Mouse (Mus musculus) lung, postnatal 4 days (tissue): ENCODE measurements around the gene Lekr1.

ENCODE experiments used
- DNase-seq, 2 experiments: peaks; one replicate each; pipeline ENCODE4 v3.0.0; 2021

The Lekr1 gene

DNA sequence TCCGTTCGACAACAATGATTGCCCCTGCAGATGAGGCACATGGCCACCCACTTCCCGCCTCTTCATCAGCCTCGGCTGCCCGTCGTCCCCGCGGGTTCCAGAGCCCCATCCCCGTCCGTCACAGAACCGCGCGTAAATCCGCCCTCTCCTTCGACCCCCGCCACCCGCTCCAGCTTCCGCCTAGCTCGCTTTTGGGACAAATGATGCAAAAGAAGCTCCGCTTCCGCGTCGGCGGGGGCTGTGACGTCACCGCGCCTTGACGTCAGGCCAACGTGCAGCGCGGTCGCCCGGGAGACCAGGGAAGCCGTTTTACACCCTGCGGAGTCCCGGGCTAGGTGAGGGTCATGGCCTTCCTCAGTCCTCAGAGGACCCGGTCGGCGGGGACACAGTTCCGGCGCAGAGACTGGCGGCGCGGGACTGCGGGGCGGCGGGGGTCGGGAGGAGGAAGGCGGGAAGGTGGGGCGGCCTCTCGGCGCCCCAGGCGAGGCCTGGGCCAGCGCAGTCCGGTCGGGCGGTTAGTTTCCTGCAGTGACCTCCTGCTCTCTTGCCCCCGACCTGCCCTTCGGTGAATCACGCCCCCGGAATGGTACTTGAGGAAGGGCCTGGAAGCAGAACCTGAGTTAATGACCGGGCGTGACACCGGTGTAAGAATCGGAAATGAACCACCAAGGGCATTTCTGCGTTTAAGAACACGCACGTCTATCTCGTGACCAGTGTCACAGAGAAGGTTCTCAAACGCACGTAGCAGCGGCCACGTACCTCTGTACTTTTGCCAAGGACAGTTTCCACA, at the start of gene Lekr1:
Lekr1 (plus strand) TSS at position 252 of the 790 bp plus-strand sequence.
- DNase-seq = peak; percentile 91

- no peak for DNase-seq
Measured at GRCm38 (mm10) chr3:65617507-65617906, 48.5 kb upstream of the Lekr1 start.

DNA sequence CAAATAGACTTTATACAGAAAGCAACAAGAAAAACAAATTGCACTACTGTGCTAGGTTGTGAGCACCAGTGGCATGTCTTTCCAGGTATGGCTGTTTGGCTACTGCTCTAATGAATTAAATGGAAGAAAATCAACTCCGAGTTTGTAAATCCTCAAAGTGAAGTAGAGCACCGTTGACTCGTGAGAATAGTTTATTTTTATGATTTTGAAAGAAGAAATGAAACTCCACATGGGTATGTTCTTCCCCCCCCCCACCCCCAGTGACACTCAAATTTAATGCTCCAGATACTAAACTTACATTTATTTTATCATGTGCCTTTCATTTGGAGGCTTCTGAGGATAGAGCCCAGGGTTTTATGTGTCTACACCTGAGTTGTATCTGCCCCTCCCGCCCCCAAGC, 46.7 kb upstream of the Lekr1 start:
- no peak for DNase-seq

GRCm38 (mm10) chr3:65623057-65623456, 43.0 kb upstream of the Lekr1 start:
- no peak for DNase-seq

DNA sequence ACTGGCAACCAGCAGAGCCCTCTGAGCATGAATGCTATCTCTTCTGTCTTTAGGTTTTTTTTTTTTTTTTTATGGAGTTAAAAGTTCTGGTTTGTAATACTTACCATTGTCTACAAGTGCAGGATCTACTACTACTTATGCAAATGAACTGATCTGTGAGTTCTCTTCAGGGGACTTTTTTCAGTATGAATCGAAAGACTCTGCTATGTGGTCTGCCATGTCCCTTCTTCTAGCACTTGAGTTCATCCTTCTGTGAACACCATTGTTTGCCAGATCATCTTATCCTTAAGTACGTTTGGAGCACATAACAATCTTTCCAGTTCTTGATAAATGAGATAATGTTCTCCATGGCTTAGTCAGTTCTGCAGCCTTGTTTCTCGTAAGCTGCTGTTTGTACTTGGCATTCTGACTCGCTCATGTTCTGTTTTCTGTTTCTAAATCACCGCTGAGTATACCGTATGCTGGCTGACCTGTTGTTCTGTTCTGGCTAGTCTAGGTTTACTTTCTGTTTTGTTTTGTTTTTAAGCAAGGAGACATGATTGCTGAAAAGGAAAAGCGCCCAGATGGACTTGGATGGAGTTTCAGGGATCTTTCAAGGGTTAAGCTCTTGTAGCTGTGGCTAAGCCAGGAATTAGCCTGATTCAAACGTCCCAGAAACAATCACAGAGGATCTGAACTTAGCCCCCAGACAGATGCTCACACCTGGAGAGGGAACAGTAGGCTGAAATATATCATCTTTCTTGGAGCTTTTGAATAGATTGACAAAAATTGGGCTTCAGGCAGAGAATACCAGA, 40.3 kb upstream of the Lekr1 start:
- DNase-seq = no peak

DNA sequence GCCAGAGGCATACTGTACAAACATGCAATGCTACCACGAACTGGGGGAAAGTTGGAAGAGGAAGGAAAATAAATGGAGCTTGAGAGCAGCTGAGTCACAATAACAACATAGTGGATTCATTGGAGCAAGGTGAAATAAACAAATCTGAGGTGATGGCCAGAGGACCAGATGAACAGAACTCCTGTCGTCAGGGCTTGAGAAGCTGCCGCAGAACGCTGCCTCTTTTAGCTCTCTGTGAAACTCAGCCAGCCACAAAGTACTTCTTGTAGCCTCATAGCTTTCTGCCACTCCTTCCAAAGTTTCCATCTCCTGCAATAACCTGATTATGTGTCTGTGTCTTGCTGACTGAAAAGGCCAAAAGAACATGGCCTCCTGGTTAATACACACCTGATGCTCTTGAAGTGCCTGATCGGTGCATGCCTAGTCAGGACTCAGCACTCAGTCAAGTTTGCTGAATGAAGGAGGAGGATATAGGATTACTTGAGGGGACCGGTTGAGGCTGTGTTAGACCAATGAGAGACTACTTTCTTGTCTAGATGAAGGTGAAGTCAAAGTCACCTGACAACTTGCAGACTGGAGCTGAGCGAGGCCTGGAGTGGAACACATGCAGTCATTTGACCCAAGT, 39.6 kb upstream of the Lekr1 start:
- DNase-seq = no peak

GRCm38 (mm10) chr3:65627021-65627706, 38.9 kb upstream of the Lekr1 start:
- DNase-seq = no peak

- no peak for DNase-seq
Measured at GRCm38 (mm10) chr3:65627707-65628028, 38.4 kb upstream of the Lekr1 start.

- no peak for DNase-seq
Measured at GRCm38 (mm10) chr3:65629565-65630112, 36.4 kb upstream of the Lekr1 start.

DNA sequence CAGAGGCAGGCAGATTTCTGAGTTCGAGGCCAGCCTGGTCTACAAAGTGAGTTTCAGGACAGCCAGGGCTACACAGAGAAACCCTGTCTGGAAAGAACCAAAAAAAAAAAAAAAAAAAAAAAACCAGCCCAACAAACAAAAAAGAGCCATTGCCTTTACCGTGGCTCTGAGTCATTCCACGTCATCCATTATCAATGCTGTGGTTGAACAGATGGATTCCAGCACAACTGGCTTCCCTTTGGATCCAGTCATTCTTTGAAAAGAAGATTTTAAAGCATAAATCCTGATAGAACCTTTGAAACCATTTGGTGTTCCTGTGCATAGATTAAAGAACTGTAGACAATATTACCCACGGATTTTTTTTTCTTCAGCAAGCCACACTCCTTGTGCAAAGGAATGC, 32.4 kb upstream of the Lekr1 start:
- no peak for DNase-seq

DNA sequence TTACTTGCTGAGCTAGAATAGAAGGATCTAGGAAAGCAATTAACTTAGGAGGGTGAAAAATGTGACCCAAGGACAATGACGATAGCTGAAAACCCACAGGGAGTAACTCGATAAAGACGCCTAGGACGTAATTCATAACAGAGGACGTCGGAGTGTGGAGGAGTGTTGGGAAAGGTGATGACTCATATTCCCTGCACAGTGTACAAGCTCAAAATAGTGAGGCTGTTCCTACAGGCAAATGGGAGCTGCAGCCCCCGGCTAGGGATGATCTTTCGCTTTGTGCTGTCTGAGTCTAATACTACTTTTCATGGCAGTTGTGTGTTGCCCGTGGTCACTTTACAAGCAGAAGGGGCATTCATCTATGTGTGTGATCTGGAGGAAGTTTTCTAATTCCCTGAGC, 30.0 kb upstream of the Lekr1 start:
- DNase-seq = no peak

- DNase-seq = no peak
Measured at GRCm38 (mm10) chr3:65637313-65637712, 28.7 kb upstream of the Lekr1 start.

DNA sequence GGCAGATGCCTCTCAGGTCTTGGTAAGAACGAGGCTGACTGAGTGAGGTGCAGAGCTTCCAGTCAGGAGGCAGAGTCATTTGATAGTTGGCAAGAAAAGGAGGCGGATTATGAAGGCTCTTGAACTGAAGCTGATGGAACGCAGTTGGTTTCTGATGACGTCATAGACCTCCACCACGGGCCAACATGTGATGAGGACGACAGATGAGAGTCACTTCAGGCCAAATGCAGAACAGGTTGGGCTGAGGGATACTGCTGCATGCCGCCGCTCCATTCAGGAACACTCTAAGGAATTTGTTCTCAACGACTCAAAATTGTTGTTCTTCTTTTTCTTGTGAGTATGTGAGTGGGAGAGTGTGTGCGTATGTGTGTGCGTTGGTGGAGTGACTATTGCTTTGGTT, 27.1 kb upstream of the Lekr1 start:
- DNase-seq = peak; percentile 20 to 42

DNA sequence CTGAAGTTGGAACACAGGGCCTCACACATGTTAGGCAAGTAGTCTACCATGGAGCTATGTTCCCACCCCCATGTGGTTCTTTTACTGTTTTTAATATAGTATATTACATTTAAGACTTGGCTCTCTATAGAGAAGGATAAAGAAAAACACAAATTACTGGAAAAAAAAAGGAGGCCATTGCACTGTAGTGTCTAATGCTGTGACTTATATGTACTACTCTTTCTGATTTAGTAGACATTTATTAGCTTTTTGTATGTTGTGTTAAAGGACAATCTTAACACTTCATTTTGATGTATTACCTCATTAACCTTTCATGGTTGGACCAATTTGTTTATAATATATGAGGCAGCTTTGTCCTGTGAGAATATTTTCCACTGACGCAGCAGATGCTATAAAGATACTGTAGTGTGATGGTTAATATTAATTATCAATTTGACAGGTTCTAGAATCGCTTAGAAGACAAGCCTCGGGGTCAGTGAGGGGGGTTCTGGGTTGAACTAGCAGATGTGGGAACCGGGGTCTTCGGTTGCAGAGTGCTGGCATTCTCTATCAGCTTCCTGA, 26.5 kb upstream of the Lekr1 start:
- DNase-seq = no peak

GRCm38 (mm10) chr3:65642959-65643358, 23.1 kb upstream of the Lekr1 start:
- DNase-seq = no peak

DNA sequence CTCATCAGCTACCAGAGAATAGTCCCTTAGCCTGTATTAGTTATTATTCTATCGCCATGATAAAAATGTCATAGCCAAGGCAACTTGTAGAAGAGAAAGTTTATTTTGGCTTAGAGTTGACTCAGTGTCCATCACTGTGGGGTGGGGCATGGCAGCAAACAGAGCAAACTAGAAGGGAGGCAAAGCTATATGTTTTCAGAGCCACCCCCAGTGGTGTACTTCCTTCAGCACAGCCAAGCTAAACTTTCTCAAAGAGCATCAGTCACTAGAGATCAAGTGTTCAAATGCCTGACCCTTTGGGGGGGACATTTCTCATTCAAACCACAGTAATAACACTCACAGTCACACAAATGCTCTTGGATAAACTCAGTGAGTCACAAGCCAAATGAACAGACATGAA, 22.4 kb upstream of the Lekr1 start:
- DNase-seq = no peak

- DNase-seq = peak in 1 of 2 experiments; percentile 33
Measured at GRCm38 (mm10) chr3:65647592-65647991, 18.4 kb upstream of the Lekr1 start.

GRCm38 (mm10) chr3:65648913-65649312, 17.1 kb upstream of the Lekr1 start:
- no peak for DNase-seq

DNA sequence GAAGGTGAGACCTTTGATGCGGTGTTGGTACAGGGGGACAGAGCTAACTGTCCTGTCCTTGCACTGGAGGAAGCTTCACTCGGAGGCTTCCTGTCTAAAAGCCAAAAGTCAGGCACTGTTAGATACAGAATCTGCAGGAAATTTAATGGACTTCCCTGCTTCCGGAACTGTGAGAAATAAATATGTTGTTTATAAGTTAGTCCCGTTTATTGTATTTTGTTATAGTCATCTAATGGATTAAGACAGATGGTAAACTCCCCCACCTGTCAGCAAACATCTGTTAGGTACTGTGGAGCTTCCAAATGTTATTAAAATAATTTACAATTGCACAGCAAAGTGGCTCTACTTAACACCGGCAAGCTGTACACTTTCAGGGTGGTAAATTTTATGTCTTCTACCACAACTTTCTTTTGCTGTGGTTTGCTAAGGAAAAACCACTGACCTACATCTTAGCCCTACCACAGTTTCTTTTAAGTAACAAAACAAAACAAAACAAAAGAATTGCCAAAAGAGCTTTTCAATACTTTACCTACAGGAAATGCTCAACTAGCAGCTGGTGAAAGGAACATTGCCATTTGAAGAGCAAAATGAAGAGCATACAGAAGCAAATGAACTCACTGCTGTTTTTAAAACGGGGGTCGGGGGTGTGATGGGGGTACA, 15.7 kb upstream of the Lekr1 start:
- no peak for DNase-seq

DNA sequence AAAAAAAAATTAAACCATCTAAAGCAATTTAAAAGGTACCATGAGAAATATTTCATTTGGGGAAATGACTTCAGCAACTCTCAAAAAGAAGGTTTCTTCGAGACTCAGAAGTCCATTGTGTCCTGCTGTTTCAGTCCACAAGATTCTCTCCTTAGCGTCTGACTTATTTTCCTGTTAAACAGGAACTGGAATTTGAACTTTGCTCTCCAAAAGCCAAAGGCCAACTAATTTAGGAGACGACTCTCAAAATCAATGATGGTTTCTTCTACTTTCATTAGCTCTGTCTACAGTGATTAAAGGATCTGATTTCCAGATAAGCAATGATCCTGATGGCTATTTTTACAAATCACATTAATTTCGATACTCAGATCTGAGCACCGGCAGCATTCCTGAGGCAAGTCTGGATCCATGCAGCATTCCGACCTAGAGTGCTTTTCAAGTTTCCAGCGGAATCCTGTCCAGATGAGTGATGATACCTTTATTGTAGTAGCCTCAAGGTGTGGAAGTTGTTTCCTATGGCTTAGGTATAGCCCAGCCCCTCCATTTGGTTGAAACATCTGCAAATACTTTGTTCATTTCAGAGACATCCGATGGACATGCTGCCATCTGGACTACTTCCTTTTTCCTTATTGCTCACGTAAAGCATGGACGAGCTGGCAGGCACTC, 11.4 kb upstream of the Lekr1 start:
- no peak for DNase-seq

DNA sequence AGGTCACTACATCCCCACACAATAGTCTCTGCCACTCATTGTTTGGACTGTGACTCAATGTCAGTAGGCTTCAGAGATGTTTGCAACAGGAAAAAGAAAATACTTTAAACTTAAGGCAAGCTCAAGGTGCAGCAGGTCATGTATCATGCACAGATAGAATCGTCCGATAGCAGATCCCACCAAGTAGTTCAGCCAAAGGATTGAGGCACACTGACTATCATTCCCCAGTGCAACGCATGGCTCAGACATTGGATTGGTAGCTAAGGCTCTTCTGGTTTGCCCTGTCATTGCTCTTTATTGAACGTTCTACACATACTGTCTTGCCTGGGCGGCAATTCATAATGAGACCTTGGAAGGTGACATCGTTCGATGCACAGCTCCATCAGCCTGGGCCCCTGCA, 9.6 kb upstream of the Lekr1 start:
- no peak for DNase-seq
